Mouse (Mus musculus) frontal cortex, postnatal 14 days (tissue): Measurements from ENCODE around the gene Prss42.

Experiments
- DNase-seq, 2 experiments: peaks; one replicate each; pipeline ENCODE4 v3.0.0; 2022; ENCODE audit warnings: low spot score in 2 of 2

Prss42 gene

DNA sequence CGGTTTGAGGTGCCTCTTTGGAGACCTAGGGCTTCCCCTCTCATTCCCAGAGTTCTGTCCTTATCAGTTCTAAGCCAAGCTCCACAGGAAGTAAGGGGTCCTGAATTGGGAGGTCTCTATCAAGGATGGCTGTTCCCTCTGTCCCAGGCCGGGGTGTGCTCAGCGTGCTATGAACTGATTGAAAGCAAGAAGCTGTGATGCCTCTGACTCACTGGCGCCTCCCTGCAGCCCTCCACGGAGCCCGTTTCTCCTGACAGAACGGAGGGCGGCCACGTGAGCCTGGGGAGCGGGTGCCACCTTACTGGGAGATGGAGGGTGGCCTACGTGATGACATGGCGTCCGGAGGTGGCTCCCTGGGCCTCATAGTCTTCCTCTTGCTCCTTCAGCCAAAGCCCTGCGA is at the start of gene Prss42:
TSS of gene Prss42 (plus strand) at position 301 of the 400 bp plus-strand sequence.
- DNase-seq, result no peak

GRCm38 (mm10) chr9:110748451-110748850 is 49.5 kb upstream of the Prss42 start:
- no peak for DNase-seq

DNA sequence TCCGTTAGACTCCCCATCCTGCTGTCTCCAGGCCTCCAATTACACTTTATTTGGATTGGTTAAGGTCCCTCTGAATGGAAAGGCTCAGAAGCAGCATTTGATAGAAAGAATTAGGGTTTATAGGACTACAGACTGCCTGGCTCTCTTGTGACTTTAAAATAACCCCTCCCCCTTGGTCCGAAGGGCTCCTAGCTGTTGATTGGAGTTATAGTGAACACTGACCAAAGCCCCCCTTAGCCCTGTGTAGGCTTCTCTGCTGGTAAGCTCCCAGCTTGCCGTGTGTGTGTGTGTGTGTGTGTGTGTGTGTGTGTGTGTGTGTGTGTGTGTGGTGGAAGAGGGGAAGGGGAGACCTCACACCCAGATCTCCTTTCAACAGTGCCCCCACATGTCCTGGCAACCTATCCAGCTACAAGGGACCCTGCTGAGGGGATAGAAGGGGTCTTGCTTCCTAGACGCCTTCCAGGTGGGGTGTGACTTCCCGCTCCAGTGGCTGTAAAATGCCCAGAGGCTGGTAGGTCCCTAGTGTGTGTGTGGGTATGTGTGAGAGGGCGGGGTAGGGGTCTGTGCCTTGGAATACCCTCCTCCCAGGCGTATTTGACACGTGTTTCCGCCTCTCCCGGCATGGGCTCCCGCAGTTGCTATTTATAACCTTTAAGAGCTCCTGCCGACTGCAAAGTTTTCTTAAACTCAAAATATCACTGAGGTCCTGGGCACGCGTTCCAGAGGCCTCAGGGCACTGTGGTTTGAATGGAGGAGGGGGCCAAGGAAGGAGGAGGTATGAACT is 47.4 kb upstream of the Prss42 start:
- no peak for DNase-seq

- DNase-seq, result no peak
Measured at GRCm38 (mm10) chr9:110751412-110751811, 46.6 kb upstream of the Prss42 start.

- DNase-seq, result no peak
Measured at GRCm38 (mm10) chr9:110752917-110753435, 45.0 kb upstream of the Prss42 start.

DNA sequence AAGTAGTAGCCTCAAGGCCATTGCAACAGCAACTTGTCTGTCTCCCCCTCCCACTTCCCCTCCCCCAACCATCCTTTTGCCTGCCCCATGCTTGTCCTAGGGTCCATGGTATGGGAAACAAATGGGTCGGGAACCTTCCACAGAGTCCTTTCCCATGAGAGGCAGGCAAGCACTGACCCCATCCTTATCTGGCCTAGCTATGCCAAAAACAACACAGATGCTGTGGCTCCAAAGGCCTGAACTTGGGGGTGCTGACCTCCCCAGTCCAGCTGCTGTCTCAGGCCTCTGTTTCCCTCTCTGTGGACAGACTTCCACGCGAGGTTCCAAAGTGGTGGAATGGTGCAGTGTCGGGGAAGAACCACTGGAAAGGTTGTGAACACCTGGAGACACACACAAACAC is 44.2 kb upstream of the Prss42 start:
- DNase-seq, result no peak

DNA sequence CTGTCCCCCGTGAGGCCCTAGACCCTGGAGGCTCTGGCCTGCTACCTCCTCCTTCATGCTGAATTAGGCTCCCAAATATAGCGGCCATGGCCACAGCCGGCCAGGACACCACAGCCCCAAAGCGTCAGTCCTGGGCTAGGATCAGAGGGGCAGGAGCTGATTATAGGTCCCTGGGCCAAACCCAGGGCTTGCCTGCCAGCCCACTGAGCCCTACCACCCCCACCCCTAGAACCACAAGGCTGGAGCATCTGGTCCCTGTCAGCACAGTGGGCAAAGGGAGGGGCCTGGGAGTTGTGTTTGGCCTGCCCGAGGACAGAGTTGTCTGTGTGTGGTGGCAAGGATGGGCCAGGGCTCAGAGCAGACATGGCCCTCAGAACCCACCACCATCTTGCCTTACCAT is 40.1 kb upstream of the Prss42 start:
- DNase-seq, result no peak

- DNase-seq, result no peak
Measured at GRCm38 (mm10) chr9:110758605-110759004, 39.4 kb upstream of the Prss42 start.

GRCm38 (mm10) chr9:110759265-110759664 is 38.7 kb upstream of the Prss42 start:
- DNase-seq, result peak in 1 of 2 experiments; percentile 33

GRCm38 (mm10) chr9:110760886-110761285 is 37.1 kb upstream of the Prss42 start:
- DNase-seq, result no peak

DNA sequence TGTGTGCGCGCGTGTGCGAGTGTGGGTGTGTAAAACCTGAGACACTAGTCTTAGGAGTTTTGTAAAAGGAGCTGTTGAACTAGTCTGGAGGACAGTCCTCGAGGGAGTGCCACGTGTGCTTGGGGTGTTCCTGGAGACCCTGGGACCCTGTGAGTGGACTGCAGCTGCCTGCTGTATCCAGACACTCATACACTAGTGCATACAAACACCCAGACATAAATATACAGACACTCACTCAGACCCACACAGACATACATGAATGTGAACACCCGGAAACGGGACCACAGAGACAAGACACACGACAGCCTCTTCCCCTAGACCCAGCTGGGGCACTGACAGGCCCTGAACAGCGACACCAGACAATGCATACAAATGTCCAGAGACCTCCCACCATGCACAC is 35.2 kb upstream of the Prss42 start:
- DNase-seq, result no peak

- DNase-seq, result no peak
Measured at GRCm38 (mm10) chr9:110763405-110763804, 34.6 kb upstream of the Prss42 start.

DNA sequence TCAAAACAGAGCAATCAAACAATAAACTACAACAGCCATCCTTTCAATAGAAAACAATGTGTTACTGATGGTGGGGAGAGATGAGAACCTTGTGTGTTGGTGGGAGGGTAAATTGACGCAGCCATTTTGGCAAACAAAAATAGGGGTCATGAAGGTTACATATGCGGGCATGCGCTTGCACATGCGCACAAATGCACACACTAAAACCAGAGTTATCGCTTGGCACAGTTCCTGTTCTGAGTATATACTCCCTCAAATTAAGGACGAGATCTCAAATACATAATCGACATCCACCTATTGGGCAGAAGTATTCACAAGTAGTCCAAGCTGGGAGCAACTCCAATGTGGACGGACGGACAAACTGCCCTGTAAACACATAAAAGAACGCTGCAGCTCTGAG is 25.6 kb upstream of the Prss42 start:
- DNase-seq, result no peak

DNA sequence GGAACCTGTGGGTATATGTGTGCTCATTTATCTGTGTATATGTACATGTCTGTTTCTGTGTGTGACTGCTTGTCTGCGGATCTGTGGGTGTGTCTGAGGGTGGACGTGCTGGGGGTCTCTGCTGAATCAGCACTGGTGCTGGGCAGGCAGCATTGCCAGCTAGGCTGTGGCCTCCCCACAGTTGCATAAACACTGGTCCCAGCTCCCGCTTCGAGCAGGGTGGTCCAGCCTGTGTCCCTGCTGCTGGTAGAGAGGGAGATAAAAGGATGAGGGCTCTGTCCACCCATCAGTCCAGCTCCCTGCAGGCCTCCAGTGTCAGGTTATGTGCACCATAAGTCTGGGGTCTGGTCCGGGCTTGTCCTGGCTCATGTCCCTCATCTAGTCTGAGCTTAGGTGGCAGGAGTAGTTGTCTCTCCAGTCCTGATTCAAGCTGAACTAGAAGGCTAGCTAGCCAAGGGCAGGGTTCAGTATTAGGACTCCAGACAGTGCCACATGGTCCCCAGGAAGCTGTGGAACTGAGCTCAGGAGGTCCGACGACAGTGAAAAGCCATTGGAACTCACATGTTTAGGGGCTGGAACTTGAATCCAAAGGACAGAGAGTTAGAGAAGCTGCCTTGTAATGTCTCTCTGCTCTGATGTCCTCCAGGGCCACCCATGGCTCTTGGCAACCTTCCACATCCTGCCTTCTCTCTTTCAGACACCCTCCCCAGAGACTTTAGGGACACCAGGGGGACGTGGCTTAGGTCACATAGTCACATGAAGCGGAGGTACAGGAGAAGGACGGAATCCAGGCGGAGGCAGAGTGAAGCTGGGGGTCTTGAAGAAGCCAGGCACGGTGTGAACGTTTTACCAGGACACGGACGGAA is 23.3 kb upstream of the Prss42 start:
- DNase-seq, result no peak

- no peak for DNase-seq
Measured at GRCm38 (mm10) chr9:110775269-110776022, 22.5 kb upstream of the Prss42 start.

- DNase-seq, result no peak
Measured at GRCm38 (mm10) chr9:110778100-110778499, 19.9 kb upstream of the Prss42 start.

GRCm38 (mm10) chr9:110778559-110778958 is 19.4 kb upstream of the Prss42 start:
- DNase-seq, result no peak

GRCm38 (mm10) chr9:110779242-110779913 is 18.6 kb upstream of the Prss42 start:
- no peak for DNase-seq

- peak; percentile 84 to 89 for DNase-seq
Measured at GRCm38 (mm10) chr9:110781256-110781721, 16.7 kb upstream of the Prss42 start.

DNA sequence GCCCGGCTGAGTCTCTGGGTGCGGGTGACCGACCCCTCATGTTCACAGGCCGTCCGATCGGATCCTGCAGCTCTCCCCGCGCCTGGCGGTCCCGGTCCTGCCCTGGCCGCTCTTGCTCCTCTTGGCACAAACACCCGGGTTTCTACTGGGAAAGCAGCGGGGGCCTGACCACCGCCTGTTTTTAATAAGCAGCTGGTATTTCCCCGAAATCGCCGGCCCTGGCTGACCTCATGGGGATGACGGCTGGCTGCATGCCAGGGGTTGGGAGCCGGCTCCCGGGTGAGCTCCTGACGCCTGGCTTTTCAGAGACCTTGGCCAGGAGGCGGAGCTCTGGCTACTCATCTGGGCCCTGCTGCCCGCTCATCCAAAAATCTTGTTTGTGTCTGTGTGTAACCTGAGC is 16.2 kb upstream of the Prss42 start:
- DNase-seq, result peak; percentile 71 to 76

- DNase-seq, result no peak
Measured at GRCm38 (mm10) chr9:110783611-110784010, 14.4 kb upstream of the Prss42 start.
